Mouse (Mus musculus): ENCODE data around the gene Olfr56.
"Not testable (repeated sequence)": the region's sequence is repeated elsewhere in the genome, so short reads cannot be mapped to it uniquely, and the experiment has no call there.

The Olfr56 gene

DNA sequence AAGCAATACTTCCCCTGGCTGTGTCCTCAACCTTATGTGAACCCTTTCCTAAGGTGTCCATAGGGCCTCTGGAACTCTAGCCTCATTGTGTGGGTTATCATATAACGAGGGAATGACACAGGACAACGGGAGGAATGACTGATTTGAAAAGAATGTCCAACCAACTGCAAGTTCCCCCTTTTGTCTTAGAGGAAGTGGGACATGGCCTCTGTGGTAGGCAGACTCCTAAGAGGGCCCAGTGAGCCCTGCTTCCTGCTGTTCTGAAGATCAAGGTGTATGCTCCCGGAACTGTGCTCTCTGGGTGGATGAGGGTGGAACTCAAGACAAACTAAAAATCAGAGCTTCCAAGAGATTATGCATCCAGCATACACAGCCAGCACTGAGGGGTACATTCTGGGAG lies 81.4 kb downstream of the Olfr56 start:
- DNase-seq (ENCODE audit: low read depth), result not testable (repeated sequence)

DNA sequence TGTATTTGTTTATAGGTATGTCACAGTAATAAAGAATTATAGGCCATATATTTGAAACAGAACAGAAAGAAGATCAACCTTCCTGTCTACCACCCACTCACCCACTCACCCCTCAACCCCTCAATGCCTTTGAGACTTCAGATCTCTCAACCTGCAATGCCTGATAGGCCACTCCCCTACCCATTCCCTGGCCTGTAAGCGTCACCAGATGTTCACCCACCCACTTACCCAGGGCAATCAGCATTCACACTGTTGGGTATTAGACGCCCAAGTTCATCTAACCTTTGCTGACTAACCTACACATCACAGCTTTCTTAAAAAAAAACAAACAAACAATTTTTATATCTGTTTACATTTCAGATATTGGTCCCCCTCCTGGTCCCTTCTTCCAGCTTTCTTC lies 83.2 kb downstream of the Olfr56 start:
- DNase-seq (ENCODE audit: low read depth), result not testable (repeated sequence)

DNA sequence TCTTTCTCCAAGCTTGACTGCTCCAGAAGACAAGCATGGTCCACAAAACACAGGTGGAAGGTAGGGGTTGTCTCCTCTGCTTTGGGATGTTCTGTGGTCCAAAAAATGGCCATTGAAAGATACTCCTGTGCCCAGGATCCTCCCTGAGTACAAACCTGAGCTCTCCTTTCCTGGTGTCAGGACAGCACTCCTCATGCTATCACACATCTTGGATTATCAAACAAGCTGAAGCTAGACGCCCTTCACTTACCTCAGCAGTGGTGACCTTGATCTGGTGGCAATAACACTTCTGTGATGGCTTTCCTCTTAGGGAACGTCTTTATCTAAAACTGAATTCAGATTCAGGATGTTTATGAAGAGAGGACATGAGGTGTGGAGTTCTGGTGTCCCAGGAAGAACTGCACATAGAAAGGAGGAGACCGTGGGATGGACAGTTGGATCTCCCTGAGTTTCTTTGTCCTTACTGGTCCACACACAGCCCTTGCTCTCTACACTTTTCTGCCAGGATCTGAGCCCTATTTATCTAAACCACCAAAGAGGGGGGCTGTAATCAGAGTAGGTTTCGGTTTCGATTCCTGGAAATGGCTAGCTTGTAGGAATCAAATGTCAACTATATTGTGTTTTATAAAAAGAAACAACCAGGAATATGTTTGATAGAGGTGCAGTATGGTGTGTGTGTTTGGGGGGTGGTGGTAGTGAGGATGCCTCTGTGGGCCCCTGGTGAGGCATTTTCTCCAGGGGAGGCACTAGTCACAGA lies 85.2 kb downstream of the Olfr56 start, which contains the start of gene Tgtp2:
Gene Tgtp2, minus strand, starts transcription at position 494 of the 757 bp plus-strand sequence.
- not testable (repeated sequence) for DNase-seq (ENCODE audit: low read depth)

DNA sequence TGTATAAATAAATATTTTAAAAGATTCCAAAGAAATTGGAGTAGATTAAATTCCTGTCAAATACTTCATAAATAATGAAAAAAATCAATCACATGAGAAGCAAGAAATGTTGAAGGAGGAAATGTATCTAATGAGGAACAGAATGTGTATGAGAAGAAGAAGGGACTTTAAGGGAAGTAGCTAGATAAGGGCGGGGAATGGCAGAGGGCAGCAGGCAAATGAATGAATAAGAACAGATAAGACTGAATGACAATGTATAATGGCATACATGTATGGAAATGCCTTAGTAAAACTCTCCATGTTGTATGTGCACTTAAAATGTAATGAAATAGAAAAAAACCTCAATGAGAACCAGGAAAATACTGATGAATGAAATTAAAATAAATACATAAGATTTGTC lies 89.7 kb downstream of the Olfr56 start:
- DNase-seq (ENCODE audit: low read depth), result no peak

DNA sequence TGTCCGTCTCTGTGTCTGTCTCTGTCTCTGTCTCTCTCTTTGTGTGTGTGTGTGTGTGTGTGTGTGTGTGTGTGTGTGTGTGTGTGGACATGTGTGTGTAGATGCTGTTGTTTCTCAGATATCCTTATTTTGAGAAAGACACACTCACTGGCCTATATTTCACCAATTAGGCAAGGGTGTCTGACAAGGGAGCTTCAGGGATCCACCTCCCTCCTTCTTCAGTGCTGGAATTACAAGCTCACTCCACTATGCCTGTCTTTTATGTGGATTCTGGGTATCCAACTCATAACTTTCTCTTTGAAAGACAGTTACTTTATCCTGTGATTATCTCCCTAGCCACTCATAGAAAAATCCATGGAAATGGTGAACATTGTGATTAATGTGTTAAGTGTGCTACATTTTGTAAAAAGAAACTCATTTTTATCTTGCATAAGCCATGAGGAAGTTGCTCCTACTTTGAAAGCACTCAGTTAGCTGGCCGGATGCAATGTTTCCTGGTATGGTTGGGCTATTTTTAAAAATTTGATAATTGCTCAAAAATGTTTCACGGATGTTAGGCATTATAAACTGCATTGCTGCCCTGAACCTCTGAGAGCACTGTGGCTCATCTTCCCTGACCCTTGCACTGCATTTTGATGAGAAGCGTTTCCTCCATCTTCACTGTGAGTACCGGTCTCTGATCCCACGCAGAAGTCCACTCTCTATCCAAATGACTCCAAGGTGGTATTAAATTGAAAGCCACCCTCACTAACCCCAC lies 97.5 kb downstream of the Olfr56 start, which contains the start of gene Ifi47:
Gene Ifi47, plus strand, starts transcription at position 587 of the 757 bp plus-strand sequence.
- DNase-seq (ENCODE audit: low read depth), result not testable (repeated sequence)

DNA sequence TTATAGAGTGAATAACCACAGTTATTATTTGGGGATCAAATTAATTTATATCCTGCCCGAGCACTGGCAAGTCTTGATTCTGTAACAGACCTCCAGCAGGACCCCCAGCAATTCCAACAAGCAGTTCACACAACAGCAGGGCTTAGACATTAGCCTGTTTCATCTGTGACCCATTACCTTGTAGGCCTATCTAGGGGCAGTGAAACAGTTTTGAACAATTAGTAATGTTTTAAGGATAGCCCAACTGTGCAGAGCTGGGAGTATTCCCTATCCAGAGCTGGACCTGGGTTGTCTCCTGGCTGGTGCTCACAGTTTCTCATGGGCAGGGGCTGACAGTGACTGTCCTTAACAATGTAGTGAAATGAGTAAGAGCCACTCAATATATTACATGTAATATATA lies 98.3 kb downstream of the Olfr56 start:
- no peak for DNase-seq (ENCODE audit: low read depth)

DNA sequence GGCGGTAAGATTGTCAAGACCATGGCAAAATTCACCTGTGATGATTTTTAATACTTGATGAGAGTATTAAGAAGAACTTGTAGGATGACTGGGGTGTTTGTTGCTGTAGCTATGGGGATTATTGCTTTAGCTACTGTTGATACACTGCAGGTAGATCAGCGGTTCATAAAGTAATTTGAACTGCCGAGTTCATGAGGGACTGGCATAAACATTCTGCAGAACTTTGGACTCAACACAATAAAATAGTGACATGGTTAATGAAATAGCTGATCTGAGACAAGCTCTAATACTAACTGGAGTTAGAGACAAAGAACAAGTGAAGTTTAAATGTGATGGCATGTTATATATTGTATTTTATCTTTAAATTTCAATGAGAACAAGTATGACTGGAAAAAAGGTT lies 100.0 kb downstream of the Olfr56 start:
- no peak for DNase-seq (ENCODE audit: low read depth)

DNA sequence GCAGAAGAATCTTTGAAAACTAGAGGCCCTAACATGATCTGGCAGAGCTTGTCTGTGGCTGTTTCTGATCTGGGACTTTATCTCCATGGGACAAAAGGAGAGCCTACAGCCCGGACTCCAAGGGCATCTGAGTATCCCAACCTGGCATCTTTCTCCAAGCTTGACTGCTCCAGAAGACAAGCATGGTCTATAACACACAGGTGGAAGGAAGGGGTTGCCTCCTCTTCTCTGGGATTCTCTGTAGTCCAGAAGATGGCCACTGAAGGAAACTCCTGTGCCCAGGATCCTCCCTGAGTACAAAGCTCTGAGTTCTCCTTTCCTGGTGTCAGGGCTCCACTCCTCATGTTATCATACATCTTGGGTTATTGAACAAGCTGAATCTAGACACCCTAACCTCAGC lies 101.9 kb downstream of the Olfr56 start:
- no peak for DNase-seq (ENCODE audit: low read depth)

DNA sequence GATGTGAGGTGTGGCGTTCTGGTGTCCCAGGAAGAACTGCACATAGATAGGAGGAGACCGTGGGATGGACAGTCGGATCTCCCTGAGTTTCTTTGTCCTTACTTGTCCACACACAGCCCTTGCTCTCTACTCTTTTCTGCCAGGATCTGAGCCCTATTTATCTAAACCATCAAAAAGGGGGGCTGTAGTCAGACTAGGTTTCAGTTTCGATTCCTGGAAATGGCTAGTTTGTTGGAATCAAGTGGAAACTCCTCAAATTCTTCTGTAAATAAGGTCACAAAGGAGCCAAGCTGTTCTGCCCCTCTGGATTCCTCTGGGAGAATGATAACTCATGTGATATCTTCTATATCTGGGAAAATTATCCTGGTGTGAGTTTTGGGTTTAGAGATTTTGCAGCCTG lies 102.7 kb downstream of the Olfr56 start:
- DNase-seq (ENCODE audit: low read depth), result no peak

DNA sequence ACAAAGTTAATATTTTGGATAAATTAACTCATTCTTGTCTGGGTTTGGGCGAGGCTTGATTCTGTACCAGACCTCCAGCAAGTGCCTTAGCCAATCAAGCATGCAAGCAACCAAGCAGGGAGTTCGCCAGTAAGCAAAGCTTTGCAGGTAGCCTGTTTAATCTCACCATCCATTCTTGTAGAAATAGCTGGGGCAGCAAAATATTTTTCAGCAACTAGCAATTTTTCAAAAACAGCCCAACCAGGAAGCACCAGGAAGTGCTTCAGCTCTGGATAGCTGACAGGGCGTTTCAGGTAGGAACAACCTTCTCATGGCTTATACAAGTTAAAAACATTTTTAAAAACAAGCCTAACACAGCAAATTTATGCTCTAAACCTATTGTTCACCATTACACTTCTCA lies 103.2 kb downstream of the Olfr56 start:
- no peak for DNase-seq (ENCODE audit: low read depth)

DNA sequence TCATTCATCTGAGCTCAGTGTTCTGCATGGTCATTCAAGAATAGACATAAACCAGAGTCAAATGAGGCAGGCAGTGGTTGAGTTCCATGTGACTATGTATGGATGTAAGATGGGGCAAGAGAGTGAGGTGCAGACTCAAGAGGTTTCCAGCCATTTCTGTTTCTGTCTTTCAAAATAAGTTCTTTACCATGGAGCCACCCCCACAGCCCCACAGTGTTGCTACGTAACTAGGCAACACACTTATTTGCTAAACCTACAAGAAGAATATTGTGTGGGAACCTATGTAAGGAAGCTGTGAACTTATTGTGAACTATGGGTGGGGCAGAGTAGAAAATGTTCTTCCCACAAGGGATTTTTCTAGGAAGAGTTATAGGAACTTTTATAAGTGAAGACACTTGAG lies 104.5 kb downstream of the Olfr56 start:
- DNase-seq (ENCODE audit: low read depth), result no peak

DNA sequence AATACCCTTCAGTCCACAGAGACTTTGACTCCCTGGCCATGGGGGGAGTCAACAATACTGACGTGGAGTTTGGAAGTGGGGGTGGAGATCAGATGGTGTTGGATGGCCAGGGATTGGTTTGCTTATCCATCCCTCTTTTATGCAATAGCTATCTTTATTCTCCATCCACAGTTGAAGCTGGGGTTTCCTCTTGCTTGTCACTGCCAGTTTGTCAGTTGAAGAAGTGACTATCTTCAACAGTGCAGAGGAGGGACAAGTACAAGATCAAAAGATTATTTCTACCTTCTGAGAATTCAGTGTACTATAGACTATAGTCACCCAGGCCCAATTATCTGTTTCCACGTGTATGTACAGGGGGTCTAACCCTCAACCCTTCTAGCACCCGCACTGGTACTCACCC lies 105.1 kb downstream of the Olfr56 start:
- no peak for DNase-seq (ENCODE audit: low read depth)

DNA sequence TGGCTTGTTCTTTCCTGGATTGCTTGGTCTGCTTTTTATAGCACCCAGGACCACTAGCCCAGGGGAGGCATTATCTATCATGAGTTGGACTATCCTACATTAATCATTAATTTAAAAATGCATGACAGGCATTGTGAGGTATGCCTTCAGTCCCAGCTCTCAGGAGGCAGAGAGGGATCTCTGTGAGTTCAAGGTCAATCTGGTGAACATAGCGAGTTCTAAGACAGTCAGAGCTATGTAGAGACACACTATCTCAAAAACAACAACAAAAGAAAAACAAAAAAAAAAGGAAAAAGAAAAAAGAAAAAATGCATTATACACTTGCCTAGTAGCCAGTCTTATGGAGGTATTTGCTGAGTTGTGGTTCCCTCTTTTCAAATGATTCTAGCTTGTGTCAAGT lies 105.7 kb downstream of the Olfr56 start:
- DNase-seq (ENCODE audit: low read depth), result no peak

DNA sequence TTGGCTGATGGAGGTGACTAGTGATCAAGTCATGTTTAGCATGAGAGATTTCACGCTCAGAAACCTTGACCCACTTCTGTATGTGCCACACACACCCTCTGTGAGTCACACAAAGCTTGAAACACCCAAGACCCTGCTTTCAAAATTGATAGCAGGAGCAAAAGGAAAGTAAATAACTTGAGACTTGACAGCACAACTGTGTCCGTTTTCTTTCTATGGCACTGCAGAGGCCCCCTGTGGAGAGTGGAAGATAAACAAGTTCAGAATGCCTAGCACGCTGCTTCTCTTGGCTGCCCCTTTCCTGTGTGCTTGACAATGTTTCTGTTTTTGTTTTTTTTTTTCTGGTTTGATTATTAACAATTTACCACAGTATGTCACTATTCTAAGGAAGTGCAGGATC lies 106.2 kb downstream of the Olfr56 start:
- DNase-seq (ENCODE audit: low read depth), result no peak

DNA sequence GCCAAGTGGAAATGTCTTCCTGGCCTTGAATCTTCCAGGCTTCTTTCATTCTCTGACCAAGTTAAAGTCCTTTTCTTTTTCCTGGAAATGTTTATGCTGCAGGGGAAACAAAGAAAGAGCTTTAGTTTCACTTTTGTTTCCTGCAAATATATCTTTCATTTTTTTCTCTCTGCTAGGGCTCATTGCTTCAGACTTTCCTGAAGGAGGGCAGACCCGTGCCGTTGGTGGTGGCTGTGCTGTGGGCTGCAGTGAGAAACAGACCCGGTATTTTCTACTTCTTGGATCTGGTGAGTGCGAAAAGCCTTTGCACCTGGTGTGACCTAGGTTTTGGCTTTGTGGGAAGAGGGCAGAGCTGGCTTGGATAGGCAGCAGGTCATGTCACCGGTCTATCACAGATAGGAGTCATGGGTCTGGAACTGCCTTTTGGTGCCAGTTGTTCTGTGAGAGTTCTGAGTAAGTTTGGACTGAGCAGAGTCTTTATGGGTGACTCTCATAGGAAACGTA lies 108.2 kb downstream of the Olfr56 start:
- DNase-seq (ENCODE audit: low read depth), result no peak

DNA sequence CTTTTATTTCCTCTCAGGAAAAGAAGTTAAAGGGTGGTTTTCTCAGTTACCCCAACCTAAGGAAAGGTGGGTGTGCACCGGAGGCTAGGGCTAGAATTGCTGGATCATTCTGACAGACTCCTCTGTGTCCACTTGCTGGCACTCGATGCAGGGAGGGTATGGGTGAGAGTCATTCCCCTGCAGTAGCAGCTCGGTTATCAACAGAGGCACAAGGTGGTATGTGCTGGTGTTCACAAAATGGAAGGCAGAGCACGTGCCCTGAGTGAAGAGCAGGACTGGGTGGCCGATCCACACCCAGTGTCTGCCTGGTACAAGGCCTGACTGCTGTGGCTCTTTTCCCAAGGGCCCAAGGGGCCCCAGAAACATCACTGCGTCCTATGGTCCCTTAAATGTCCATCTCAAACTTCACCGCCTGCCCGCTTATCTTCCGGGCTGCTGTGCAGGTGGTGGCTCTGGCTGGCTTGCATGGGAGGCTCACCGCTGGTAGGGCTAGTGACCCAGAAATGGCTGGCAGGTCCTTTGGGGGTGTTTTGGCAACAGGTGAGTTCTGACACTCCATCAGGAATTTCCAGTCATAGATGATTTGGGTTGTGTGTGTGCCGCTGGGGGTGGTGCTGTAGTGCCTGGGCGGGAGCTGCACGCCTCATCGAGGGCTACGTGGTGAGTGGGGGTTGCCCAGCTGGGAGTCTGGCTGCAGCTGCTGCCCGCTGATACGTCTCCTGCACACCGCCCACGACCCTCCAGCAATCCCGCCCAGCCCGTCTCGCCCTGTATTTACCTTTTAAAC lies 109.3 kb downstream of the Olfr56 start:
- no peak for DNase-seq (ENCODE audit: low read depth)

DNA sequence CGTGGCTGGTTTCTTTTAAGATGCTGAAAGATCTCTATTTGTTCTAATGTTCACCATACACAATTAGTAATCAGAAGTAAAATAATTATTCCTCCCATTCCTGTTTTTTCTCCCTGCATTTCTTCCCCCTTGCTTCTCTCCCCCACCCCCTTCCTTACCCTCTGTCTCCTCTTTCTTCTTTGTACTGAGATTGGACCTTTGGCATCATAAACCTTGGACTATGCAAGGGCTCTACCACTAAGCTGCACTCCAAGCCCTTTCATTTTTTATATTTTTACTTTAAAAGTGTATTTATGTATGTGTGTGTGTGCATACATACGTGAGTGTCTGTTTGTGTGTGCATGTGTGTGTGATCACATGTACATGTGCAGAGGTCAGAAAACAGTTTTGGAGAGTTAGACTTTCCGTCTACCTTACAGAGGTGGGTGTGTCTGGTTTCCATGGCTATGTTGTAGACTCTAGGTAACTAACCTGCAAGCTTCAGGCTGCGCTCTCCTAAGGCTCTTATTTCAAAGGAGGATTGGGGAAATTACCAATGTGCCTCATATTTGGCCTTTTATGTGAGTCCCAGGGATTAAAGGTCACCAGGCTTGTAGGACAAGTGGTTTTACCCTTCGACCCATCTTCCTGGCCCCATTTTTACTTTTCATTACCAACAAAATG lies 110.4 kb downstream of the Olfr56 start:
- DNase-seq (ENCODE audit: low read depth), result no peak

DNA sequence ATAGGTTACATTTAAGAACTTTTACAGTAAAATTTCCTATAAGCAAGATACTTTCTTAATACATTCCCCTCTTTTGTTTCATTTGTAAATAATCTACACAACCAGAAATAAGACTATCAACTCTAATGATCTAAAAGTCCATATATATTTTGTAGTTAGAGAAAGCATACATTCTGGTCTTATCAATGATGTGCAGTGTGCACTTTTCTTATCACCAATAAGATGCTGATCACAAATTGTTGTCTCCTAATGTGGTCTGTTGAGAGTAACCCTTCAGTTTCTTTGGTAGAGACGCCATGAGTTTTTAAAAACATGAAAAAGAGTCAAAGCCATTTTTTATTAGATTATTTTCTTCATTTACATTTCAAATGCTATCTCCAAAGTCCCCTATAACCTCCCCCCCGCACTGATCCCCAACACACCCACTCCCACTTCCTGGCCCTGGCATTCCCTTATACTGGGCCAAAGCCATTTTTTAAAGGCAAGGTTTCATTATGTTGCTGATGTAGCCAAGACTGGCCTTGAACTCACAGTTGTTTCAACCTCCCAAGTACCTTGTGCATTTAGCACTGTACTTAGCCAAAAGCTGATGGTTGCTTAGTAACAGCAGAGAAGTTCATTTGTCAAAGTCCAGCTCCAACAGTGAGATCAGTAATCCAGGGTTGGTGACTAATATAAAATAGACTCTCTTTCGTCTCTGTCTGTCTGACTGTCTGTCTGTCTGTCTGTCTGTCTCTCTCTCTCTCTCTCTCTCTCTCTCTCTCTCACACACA lies 111.2 kb downstream of the Olfr56 start:
- DNase-seq (ENCODE audit: low read depth), result no peak

DNA sequence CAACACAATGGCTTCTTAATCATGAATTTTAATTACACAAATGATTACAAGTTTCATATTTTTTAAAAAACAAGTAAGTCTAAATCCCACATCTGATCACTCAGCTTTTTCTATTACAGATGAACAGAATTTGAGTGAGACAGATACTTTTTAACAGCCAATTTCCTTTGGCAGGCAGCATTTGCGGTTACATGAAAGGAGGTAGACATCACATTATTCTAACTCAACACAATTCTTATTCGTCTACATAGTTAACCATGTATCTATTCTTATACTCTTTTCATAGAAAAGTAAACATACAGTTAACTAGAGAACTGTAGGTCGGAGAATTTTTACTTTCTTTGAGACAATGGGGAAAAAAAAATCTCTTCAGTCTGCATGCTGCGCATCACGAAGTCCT lies 111.9 kb downstream of the Olfr56 start:
- no peak for DNase-seq (ENCODE audit: low read depth)

DNA sequence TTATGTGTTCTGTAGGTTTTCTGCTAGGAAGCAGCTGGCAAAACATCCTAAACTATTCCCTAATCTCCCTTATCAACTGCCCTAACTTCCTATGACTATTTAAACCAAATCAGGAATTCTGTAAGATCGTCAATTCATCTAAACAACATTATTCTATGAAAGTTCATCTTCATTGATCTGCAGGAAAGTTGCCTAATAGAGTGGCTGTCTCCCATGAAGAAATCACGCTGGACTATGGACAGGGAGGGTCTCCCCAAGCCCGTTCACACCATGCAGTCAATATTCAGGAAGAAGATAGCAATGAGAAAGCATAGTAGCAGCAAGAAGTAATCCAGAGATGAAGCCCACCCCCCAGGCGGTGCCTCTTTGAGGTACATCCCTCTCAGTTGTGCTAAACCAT lies 112.5 kb downstream of the Olfr56 start:
- DNase-seq (ENCODE audit: low read depth), result no peak

DNA sequence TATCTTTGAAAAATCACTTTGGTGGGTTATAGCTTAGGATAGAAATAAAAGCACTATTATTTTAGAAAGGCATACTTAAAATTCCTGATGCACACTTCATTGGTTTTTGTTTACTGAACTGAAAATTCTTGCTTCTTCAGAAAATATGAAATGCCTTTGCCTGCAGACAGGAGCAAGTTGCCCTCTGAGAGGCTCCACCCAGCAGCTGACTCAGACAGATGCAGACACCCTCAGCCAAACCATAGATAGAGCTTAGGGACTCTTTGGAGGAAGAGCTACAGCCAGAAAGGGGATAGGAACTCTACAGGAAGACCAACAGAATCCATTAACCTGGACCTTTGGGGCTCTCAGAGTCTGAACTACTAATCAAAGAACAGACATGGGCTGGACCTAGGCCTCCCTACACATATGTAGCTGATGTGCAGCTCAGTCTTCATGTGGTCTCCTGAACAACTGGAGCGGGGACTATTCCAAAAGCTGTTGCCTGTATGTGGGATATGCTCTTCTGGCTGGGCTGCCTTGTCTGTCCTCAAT lies 113.4 kb downstream of the Olfr56 start:
- DNase-seq (ENCODE audit: low read depth), result no peak

All from c-Kit-positive CD71-positive TER-119-negative erythroid progenitor cells, embryonic 14.5 days (primary cell).